Comparison of ENCODE assay signal across 8 mouse cellular contexts in genomic region chr14:62173835-62174530, GRCm38 (mm10).
DNase-seq lines count a peak whose midpoint lies in the region; ATAC-seq and TF ChIP-seq lines count a peak whose summit lies in the region.

No protein-coding gene starts in this region.

- TF ChIP-seq EP300 in stomach, postnatal 0 days (optimal IDR thresholded peaks at IDR 0.05): no peak

- no peaks in the 10 kb centered on the region for H3K27me3 ChIP-seq in forebrain, embryonic 13.5 days
- H3K27me3 ChIP-seq in forebrain, embryonic 11.5 days (ENCODE audit: control insufficient read depth, insufficient read depth, low read length): no peaks in the 10 kb centered on the region
- H3K27me3 ChIP-seq in heart, embryonic 10.5 days (ENCODE audit: insufficient read depth, poor library complexity, severe bottlenecking): no peaks in the 10 kb centered on the region
- no peaks in the 10 kb centered on the region for H3K27me3 ChIP-seq in stomach, postnatal 0 days (ENCODE audit: control insufficient read depth, insufficient read depth, low read length)

- DNase-seq in forebrain, embryonic 11.5 days (ENCODE audit: low spot score): no peak
- DNase-seq in cerebellum, adult 11 months: peak; percentile 19
- DNase-seq in heart, embryonic 10.5 days (ENCODE audit: low spot score): no peak
- peak; percentile 48 to 67 for DNase-seq in left cerebral cortex, adult 18-20 months (ENCODE audit: low spot score in 2 of 2)
- peak; percentile 75 for DNase-seq in right cerebral cortex, postnatal 14 days
- DNase-seq in stomach, postnatal 0 days (ENCODE audit: low spot score): no peak
- DNase-seq in embryo, embryonic 10.5 days (ENCODE audit: low spot score): no peak

- no peak; the same call in 1 of the 2 replicates for TF ChIP-seq CTCF in stomach, postnatal 0 days (IDR thresholded peaks at IDR 0.05; ENCODE audit: low read depth)

- H3K36me3 ChIP-seq in forebrain, embryonic 13.5 days (ENCODE audit: poor library complexity, severe bottlenecking): no peaks in the 10 kb centered on the region
- H3K36me3 ChIP-seq in forebrain, embryonic 11.5 days (ENCODE audit: control insufficient read depth, insufficient read depth, low read length): no peaks in the 10 kb centered on the region
- no peaks in the 10 kb centered on the region for H3K36me3 ChIP-seq in heart, embryonic 10.5 days
- H3K36me3 ChIP-seq in stomach, postnatal 0 days (ENCODE audit: control insufficient read depth, insufficient read depth, low read length): no peaks in the 10 kb centered on the region

- peaks cover 49% of the 10 kb centered on the region for H3K4me1 ChIP-seq in forebrain, embryonic 13.5 days
- 0 out of 2 replicates have a peak, but pooled peaks cover 3% of the 10 kb centered on the region for H3K4me1 ChIP-seq in forebrain, embryonic 11.5 days (replicated peaks; ENCODE audit: control insufficient read depth, insufficient read depth, low read length)
- H3K4me1 ChIP-seq in heart, embryonic 10.5 days: peaks cover 49% of the 10 kb centered on the region
- H3K4me1 ChIP-seq in stomach, postnatal 0 days (replicated peaks; ENCODE audit: control insufficient read depth, insufficient read depth): no peaks in the 10 kb centered on the region

- 40% methylated on average over 16 of the region's 16 CpGs for WGBS in forebrain, embryonic 13.5 days
- WGBS in forebrain, embryonic 11.5 days: 75% methylated on average over 16 of the region's 16 CpGs
- WGBS in heart, embryonic 10.5 days: 61% methylated on average over 16 of the region's 16 CpGs
- 63% methylated on average over 16 of the region's 16 CpGs for WGBS in stomach, postnatal 0 days

- peak; percentile 75 for ATAC-seq in forebrain, embryonic 13.5 days
- no peak for ATAC-seq in forebrain, embryonic 11.5 days (replicated peaks; ENCODE audit: low FRiP score)
- no peak for ATAC-seq in stomach, postnatal 0 days (ENCODE audit: low FRiP score, low TSS enrichment)

- H3K4me2 ChIP-seq in forebrain, embryonic 13.5 days: peak overlapping the region; percentile 24
- H3K4me2 ChIP-seq in forebrain, embryonic 11.5 days (ENCODE audit: low read depth, low read length, severe bottlenecking): no peak overlapping the region
- H3K4me2 ChIP-seq in stomach, postnatal 0 days (replicated peaks; ENCODE audit: low read depth): no peak overlapping the region

- no peaks in the 10 kb centered on the region for H3K9me3 ChIP-seq in forebrain, embryonic 13.5 days (replicated peaks)
- no peaks in the 10 kb centered on the region for H3K9me3 ChIP-seq in forebrain, embryonic 11.5 days (ENCODE audit: control insufficient read depth, low read length)
- H3K9me3 ChIP-seq in heart, embryonic 10.5 days: no peaks in the 10 kb centered on the region
- H3K9me3 ChIP-seq in stomach, postnatal 0 days (ENCODE audit: control insufficient read depth, low read length): no peaks in the 10 kb centered on the region

- no peak overlapping the region for H3K4me3 ChIP-seq in forebrain, embryonic 13.5 days
- no peak overlapping the region for H3K4me3 ChIP-seq in forebrain, embryonic 11.5 days (ENCODE audit: low read depth, low read length)
- H3K4me3 ChIP-seq in heart, embryonic 10.5 days: no peak overlapping the region
- no peak overlapping the region for H3K4me3 ChIP-seq in stomach, postnatal 0 days (ENCODE audit: low read depth, low read length)

- peak overlapping the region; percentile 55 for H3K27ac ChIP-seq in forebrain, embryonic 13.5 days
- H3K27ac ChIP-seq in forebrain, embryonic 11.5 days (ENCODE audit: low read depth, low read length): no peak overlapping the region
- peak overlapping the region; percentile 42; the same call in 1 of the 2 replicates for H3K27ac ChIP-seq in heart, embryonic 10.5 days
- H3K27ac ChIP-seq in stomach, postnatal 0 days (replicated peaks): no peak overlapping the region

- H3K9ac ChIP-seq in forebrain, embryonic 13.5 days: no peak overlapping the region
- H3K9ac ChIP-seq in forebrain, embryonic 11.5 days (ENCODE audit: low read length): no peak overlapping the region
- no peak overlapping the region for H3K9ac ChIP-seq in stomach, postnatal 0 days (ENCODE audit: low read length)

Comparison
In these comparisons a context has a peak if more than half of its experiments do, and no peak if none do; other contexts are left out.
1. H3K27ac ChIP-seq: peak in forebrain, embryonic 13.5 days (single experiment) and heart, embryonic 10.5 days (single experiment); none in forebrain, embryonic 11.5 days (single experiment) and stomach, postnatal 0 days (single experiment).
2. DNase-seq: peak in cerebellum, adult 11 months (single experiment), left cerebral cortex, adult 18-20 months (2 of 2) and right cerebral cortex, postnatal 14 days (single experiment); none in forebrain, embryonic 11.5 days (single experiment), heart, embryonic 10.5 days (single experiment), stomach, postnatal 0 days (single experiment) and embryo, embryonic 10.5 days (single experiment).